Mouse (Mus musculus): ENCODE results near the gene Mesp2.

Gene Mesp2

DNA sequence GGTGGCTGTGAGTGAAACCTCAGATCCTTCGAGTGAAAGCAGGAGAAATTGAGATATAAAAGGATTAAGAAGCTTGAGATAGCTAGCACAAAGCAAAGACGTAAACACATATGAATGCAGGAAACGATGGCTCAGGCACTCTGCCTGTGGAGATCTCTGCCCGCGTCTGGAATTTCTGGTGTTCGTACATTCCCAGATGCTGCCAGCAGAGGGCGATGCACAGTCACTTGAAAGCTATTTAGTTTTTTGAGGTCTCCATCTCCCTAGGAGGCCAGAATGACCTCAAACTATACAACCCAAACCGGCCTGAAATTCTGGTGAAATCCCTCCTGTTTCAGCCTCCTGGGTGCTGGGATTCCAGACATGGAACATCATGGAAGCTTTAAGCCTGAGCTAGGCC, 11.5 kb upstream of the Mesp2 start:
- peaks cover 16% of the 10 kb centered on the region for H3K4me1 ChIP-seq (replicated peaks; ENCODE audit: low read depth, low read length)
- H3K9me3 ChIP-seq (ENCODE audit: low read length), result no peaks in the 10 kb centered on the region
- no peaks in the 10 kb centered on the region for H3K36me3 ChIP-seq (ENCODE audit: insufficient read depth, low read length)
- peaks cover 69% of the 10 kb centered on the region for H3K27me3 ChIP-seq (ENCODE audit: insufficient read depth, low read length)
- H3K4me3 ChIP-seq (replicated peaks; ENCODE audit: low read length), result no peak overlapping the region
- TF ChIP-seq POU5F1 (IDR thresholded peaks at IDR 0.05; ENCODE audit: borderline replicate concordance, low read length) (no peak), NANOG (IDR thresholded peaks at IDR 0.05; ENCODE audit: borderline replicate concordance, low read length) (no peak), CTCF (conservative IDR thresholded peaks at IDR 0.05; ENCODE audit: low read length) (peak; percentile 68)

DNA sequence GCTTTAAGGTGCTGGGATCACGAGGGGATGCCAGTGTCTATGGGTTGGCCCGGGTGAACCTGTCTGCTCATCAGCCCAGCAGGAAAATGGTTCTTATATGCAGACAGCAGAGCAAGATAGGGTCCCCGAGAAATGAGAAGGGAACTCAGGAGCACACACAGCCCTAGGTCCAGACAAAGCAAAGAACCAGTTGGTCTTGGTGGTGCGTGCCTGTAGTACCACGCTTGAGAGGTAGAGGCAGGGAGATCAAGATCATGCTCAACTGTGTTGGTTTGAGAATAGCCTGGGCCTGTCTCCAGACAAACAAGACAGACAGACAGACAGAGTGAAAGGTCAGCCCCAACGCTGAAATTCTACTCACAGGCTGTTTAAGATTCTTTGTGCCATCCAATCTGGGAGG, 11.0 kb upstream of the Mesp2 start:
- H3K9me3 ChIP-seq (ENCODE audit: low read length), result no peaks in the 10 kb centered on the region
- H3K27me3 ChIP-seq (ENCODE audit: insufficient read depth, low read length), result peaks cover 65% of the 10 kb centered on the region
- H3K4me1 ChIP-seq (replicated peaks; ENCODE audit: low read depth, low read length), result peaks cover 16% of the 10 kb centered on the region
- H3K36me3 ChIP-seq (ENCODE audit: insufficient read depth, low read length), result no peaks in the 10 kb centered on the region
- TF ChIP-seq NANOG (IDR thresholded peaks at IDR 0.05; ENCODE audit: borderline replicate concordance, low read length) (no peak), POU5F1 (IDR thresholded peaks at IDR 0.05; ENCODE audit: borderline replicate concordance, low read length) (no peak), CTCF (conservative IDR thresholded peaks at IDR 0.05; ENCODE audit: low read length) (peak; percentile 13; the same call in 1 of the 2 replicates)
- no peak overlapping the region for H3K4me3 ChIP-seq (replicated peaks; ENCODE audit: low read length)

DNA sequence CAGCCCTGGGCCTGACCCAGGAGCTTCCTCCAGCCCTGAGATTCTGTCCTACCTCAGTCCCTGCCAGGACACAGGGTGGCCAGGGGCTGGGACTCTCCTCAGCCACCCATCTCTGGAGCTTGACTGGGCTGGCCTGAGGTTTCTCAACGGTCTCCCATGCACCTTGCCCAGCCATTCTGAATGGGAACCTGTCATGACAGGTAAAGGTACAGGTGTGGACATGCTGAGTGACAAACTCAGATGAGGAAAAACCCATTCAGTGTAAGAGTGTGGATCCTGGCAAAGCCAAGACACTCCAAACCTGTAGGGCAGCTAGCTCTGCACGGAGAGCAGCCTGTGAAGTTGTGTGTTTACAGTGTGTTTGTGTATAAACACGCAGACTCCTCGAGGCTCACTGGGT, 10.2 kb upstream of the Mesp2 start:
- Histone ChIP-seq H3K4me1 (replicated peaks; ENCODE audit: low read depth, low read length) (peaks cover 16% of the 10 kb centered on the region), H3K4me3 (replicated peaks; ENCODE audit: low read length) (no peak overlapping the region), H3K36me3 (ENCODE audit: insufficient read depth, low read length) (no peaks in the 10 kb centered on the region), H3K27me3 (ENCODE audit: insufficient read depth, low read length) (peaks cover 62% of the 10 kb centered on the region), H3K9me3 (ENCODE audit: low read length) (no peaks in the 10 kb centered on the region)
- TF ChIP-seq POU5F1 (IDR thresholded peaks at IDR 0.05; ENCODE audit: borderline replicate concordance, low read length) (no peak), CTCF (conservative IDR thresholded peaks at IDR 0.05; ENCODE audit: low read length) (no peak), NANOG (IDR thresholded peaks at IDR 0.05; ENCODE audit: borderline replicate concordance, low read length) (no peak)

DNA sequence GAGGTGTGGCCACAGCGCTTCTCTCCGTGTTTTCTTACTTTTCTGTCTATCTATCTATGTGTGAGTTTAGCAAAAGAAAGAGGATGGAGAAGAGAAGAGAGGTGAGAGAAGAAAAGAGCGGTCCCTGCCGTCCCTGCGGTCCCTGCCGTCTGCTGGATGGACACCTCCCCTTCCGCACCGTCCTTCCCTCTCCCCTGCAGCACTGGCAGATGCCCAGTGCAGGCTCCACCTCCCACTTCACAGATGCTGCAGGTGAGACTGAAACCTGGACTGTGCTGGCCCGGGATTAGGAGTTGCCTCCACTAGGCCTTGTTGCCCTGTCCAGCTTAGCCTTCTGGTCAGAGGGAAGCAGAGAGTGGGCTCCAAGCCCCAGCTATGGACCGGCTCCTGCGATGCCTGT, 9.1 kb upstream of the Mesp2 start:
- Histone ChIP-seq H3K36me3 (ENCODE audit: insufficient read depth, low read length) (no peaks in the 10 kb centered on the region), H3K4me3 (replicated peaks; ENCODE audit: low read length) (no peak overlapping the region), H3K4me1 (replicated peaks; ENCODE audit: low read depth, low read length) (peaks cover 16% of the 10 kb centered on the region), H3K27me3 (ENCODE audit: insufficient read depth, low read length) (peaks cover 53% of the 10 kb centered on the region), H3K9me3 (ENCODE audit: low read length) (no peaks in the 10 kb centered on the region)
- TF ChIP-seq POU5F1 (IDR thresholded peaks at IDR 0.05; ENCODE audit: borderline replicate concordance, low read length) (no peak), CTCF (conservative IDR thresholded peaks at IDR 0.05; ENCODE audit: low read length) (no peak), NANOG (IDR thresholded peaks at IDR 0.05; ENCODE audit: borderline replicate concordance, low read length) (no peak)

DNA sequence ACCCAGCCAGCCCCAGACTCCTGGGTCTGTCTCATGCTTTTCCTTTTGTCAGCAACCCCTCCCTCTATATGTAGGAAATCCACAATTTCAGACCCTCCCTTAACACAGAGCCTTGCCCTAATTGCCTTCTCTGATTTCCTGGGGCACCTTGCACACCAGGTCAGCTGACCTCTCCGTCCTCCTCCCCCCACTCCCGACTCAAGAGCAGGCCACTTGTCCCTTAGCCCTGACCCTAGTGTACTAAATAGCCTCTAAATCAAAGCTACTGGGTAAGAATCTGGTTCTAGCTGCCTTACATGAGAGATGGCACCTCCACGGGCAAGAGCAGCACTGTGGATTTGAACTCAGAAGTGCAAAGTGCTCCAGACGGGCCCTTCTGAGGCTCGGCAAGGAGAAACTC, 8.5 kb upstream of the Mesp2 start:
- Histone ChIP-seq H3K27me3 (ENCODE audit: insufficient read depth, low read length) (peaks cover 51% of the 10 kb centered on the region), H3K4me3 (replicated peaks; ENCODE audit: low read length) (no peak overlapping the region), H3K4me1 (replicated peaks; ENCODE audit: low read depth, low read length) (peaks cover 16% of the 10 kb centered on the region), H3K9me3 (ENCODE audit: low read length) (no peaks in the 10 kb centered on the region), H3K36me3 (ENCODE audit: insufficient read depth, low read length) (no peaks in the 10 kb centered on the region)
- no peak for TF ChIP-seq NANOG (IDR thresholded peaks at IDR 0.05; ENCODE audit: borderline replicate concordance, low read length)
- no peak for TF ChIP-seq CTCF (conservative IDR thresholded peaks at IDR 0.05; ENCODE audit: low read length)
- TF ChIP-seq POU5F1 (IDR thresholded peaks at IDR 0.05; ENCODE audit: borderline replicate concordance, low read length), result no peak

DNA sequence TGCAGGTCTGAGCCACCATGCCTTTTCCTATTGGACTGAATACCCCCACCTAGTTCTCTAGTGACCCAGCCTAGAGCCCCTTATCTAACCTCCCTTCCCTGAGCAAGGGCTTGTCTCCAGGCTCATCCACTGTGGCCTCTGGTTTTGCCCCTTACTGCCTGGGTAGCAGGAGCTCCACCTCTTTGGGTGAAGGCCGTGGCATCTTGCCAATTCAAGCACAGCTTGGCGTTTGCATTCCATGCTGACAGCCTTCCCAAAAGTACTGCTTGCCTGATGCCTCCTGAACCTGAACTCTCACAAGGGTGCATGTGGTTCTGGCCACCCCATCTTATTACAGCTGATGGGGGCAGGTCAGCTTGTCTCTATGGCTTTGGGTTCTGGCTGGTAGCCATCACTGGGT, 6.6 kb upstream of the Mesp2 start:
- H3K4me1 ChIP-seq (replicated peaks; ENCODE audit: low read depth, low read length), result peaks cover 14% of the 10 kb centered on the region
- H3K9me3 ChIP-seq (ENCODE audit: low read length), result no peaks in the 10 kb centered on the region; the same call in 1 of the 2 replicates
- TF ChIP-seq POU5F1 (IDR thresholded peaks at IDR 0.05; ENCODE audit: borderline replicate concordance, low read length) (no peak), CTCF (conservative IDR thresholded peaks at IDR 0.05; ENCODE audit: low read length) (no peak), NANOG (IDR thresholded peaks at IDR 0.05; ENCODE audit: borderline replicate concordance, low read length) (no peak)
- H3K36me3 ChIP-seq (ENCODE audit: insufficient read depth, low read length), result no peaks in the 10 kb centered on the region
- H3K27me3 ChIP-seq (ENCODE audit: insufficient read depth, low read length), result peaks cover 45% of the 10 kb centered on the region
- no peak overlapping the region for H3K4me3 ChIP-seq (replicated peaks; ENCODE audit: low read length)

DNA sequence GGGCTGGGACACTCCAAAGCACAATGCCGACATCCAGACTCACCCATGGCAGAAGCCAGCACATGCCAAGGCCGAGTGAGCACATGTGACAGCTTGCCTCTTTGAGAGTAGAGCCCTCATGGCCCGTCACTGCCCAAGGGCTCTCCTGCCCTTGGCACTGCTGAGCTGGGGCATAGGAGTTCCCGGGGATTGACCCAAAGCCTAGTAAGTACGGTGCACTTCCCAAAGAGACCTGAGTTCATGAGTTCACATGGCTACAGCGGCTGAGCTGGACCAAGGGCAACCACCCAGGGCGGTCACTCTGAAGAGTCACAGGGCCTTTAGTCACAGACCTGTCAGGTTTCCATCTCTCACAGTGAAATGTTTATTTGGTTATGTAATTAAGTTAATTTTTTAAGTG, 2.0 kb upstream of the Mesp2 start:
- Histone ChIP-seq H3K27me3 (ENCODE audit: insufficient read depth, low read length) (peaks cover 56% of the 10 kb centered on the region), H3K36me3 (ENCODE audit: insufficient read depth, low read length) (no peaks in the 10 kb centered on the region), H3K4me3 (replicated peaks; ENCODE audit: low read length) (no peak overlapping the region), H3K4me1 (replicated peaks; ENCODE audit: low read depth, low read length) (peaks cover 24% of the 10 kb centered on the region), H3K9me3 (ENCODE audit: low read length) (no peaks in the 10 kb centered on the region; the same call in 1 of the 2 replicates)
- TF ChIP-seq POU5F1 (IDR thresholded peaks at IDR 0.05; ENCODE audit: borderline replicate concordance, low read length) (no peak), NANOG (IDR thresholded peaks at IDR 0.05; ENCODE audit: borderline replicate concordance, low read length) (no peak), CTCF (conservative IDR thresholded peaks at IDR 0.05; ENCODE audit: low read length) (no peak)

DNA sequence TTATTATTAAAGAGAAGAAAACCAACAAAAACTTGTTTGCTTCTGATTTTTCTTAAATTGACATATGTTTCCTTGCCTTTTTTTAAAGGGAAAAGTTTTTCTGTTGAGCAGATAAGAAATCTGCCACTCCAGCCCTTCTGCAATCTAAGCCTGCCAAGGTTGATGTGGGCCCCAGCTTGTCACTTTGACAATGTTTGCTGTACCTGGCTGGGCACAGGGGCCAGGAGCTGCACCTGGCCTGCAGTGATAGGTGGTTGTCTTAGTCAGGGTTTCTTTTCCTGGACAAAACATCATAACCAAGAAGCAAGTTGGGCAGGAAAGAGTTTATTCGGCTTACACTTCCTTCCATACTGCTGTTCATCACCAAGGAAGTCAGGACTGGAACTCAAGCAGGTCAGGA, 2.9 kb downstream of the Mesp2 start:
- Histone ChIP-seq H3K9me3 (ENCODE audit: low read length) (no peaks in the 10 kb centered on the region; the same call in 1 of the 2 replicates), H3K36me3 (ENCODE audit: insufficient read depth, low read length) (no peaks in the 10 kb centered on the region), H3K4me3 (replicated peaks; ENCODE audit: low read length) (no peak overlapping the region), H3K27me3 (ENCODE audit: insufficient read depth, low read length) (peaks cover 48% of the 10 kb centered on the region), H3K4me1 (replicated peaks; ENCODE audit: low read depth, low read length) (peaks cover 57% of the 10 kb centered on the region)
- TF ChIP-seq CTCF (conservative IDR thresholded peaks at IDR 0.05; ENCODE audit: low read length) (no peak), NANOG (IDR thresholded peaks at IDR 0.05; ENCODE audit: borderline replicate concordance, low read length) (no peak)

DNA sequence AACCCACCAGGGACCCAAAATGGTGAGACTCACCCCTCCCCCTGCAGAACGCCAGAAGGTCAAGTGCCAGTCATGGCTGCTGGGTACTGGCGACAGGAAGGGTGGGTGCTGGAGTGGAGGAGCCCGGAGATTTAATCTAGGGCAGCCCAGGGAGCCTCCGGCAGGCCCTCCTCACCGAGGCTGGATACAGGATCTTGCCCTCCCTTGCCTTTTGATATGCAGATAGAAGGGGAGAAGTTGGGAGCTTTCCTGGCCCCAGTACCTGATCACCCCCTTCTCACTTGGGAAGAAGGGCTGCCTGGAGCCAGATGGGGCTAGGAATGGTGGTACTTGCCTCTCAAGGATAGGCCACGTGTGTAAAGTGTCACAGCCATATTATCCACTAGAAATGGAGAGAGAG, 7.8 kb downstream of the Mesp2 start:
- peaks cover 76% of the 10 kb centered on the region for H3K4me1 ChIP-seq (replicated peaks; ENCODE audit: low read depth, low read length)
- H3K4me3 ChIP-seq (replicated peaks; ENCODE audit: low read length), result peak overlapping the region; percentile 30
- TF ChIP-seq CTCF (conservative IDR thresholded peaks at IDR 0.05; ENCODE audit: low read length) (no peak), POU5F1 (IDR thresholded peaks at IDR 0.05; ENCODE audit: borderline replicate concordance, low read length) (peak; percentile 70; the same call in 1 of the 2 replicates)
- H3K9me3 ChIP-seq (ENCODE audit: low read length), result no peaks in the 10 kb centered on the region
- 0 out of 2 replicates have a peak, but pooled peaks cover 9% of the 10 kb centered on the region for H3K27me3 ChIP-seq (ENCODE audit: insufficient read depth, low read length)
- H3K36me3 ChIP-seq (ENCODE audit: insufficient read depth, low read length), result no peaks in the 10 kb centered on the region

Measured in E14TG2a.4 (cell line).